Mouse (Mus musculus) kidney, embryonic 15.5 days (tissue): Measurements from ENCODE around the gene Fam198b. TPM values are rescaled to one million over a fixed set of nuclear protein-coding genes. Genes with fewer than 3 reads are reported as not detected.

Experiments used
- ATAC-seq: fragments of 200-750 bp; cut with Nextera tagmentation; replicated peaks from 2 replicates; pipeline ENCODE4 v1.8.0; 2017; ENCODE audit warnings: moderate TSS enrichment; ENCODE audit not compliant: low FRiP score
- H3K27ac ChIP-seq: fragments of 300-500 bp; sonication (generic); 2 replicates; pipeline ENCODE4 v1.5.1; 2015; ENCODE audit warnings: mild to moderate bottlenecking, inconsistent platforms
- H3K27me3 ChIP-seq: fragments of 300-500 bp; sonication (generic); 2 replicates; pipeline ENCODE4 v1.6.1; 2015; ENCODE audit warnings: inconsistent platforms
- H3K36me3 ChIP-seq: fragments of 300-500 bp; sonication (generic); 2 replicates; pipeline ENCODE4 v1.6.1; 2015; ENCODE audit warnings: inconsistent platforms
- H3K4me1 ChIP-seq: fragments of 300-500 bp; sonication (generic); 2 replicates; pipeline ENCODE4 v1.6.1; 2015; ENCODE audit warnings: inconsistent platforms
- H3K4me2 ChIP-seq: fragments of 300-500 bp; sonication (generic); 2 replicates; pipeline ENCODE4 v1.6.1; 2015; ENCODE audit warnings: moderate library complexity, mild to moderate bottlenecking, inconsistent platforms
- H3K4me3 ChIP-seq: fragments of 300-500 bp; sonication (generic); replicated peaks from 2 replicates; pipeline ENCODE4 v1.5.1; 2015; ENCODE audit warnings: mild to moderate bottlenecking, inconsistent platforms
- H3K9ac ChIP-seq: fragments of 300-500 bp; sonication (generic); 2 replicates; pipeline ENCODE4 v1.6.1; 2015; ENCODE audit warnings: mild to moderate bottlenecking, inconsistent platforms
- H3K9me3 ChIP-seq: fragments of 300-500 bp; sonication (generic); replicated peaks from 2 replicates; pipeline ENCODE4 v1.6.1; 2016; ENCODE audit warnings: inconsistent platforms
- WGBS: fragments of 180-500 bp; shearing (Covaris S2); methylation state at CpG from one replicate; pipeline ENCODE4 v1.1.7; 2015; ENCODE audit warnings: mixed read lengths; 5-methylcytosine and 5-hydroxymethylcytosine counted together
- polyA plus RNA-seq: library from polyadenylated mRNA; unstranded; fragments of >200 nt; fragmentation: Nextera tagmentation; extraction: Ambion mirVana; gene quantifications from 2 replicates; pipeline ENCODE4 v1.2.1, GENCODE M21; 2015

Fam198b gene
- polyA plus RNA-seq, 1 experiment from 2014 or later = 13.4 TPM

- 82% methylated on average over 3 of the region's 3 CpGs for whole genome bisulfite sequencing
- Histone ChIP-seq H3K4me1 (peaks cover 10% of the 10 kb centered on the region), H3K36me3 (no peaks in the 10 kb centered on the region), H3K27ac (no peak overlapping the region), H3K9me3 (no peaks in the 10 kb centered on the region), H3K27me3 (no peaks in the 10 kb centered on the region), H3K4me2 (no peak overlapping the region), H3K9ac (no peak overlapping the region), H3K4me3 (no peak overlapping the region)
- no peak for ATAC-seq
These were observed 26.1 kb upstream of the Fam198b start for GRCm38 (mm10) chr3:79858221-79858620.

DNA sequence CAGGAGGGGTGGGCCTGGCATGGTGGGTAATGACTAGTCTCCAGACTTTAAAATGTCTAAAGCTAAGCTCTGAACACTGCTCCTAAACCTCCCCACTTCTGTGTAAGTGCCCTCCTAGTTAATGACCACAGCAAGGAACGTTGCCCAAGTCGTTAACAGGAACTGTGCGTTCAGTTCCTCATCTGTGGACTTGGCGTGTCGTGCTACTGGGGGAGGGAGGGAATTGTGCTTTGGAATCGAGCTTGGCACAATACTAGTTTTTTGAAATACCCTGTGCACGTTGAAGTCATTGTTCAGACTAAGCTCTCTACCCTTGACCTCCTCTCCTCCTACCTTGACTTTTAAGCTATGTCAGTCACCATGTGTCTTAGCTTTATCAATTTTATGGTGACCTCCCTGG is 19.5 kb upstream of the Fam198b start:
- H3K27ac ChIP-seq = no peak overlapping the region
- no peaks in the 10 kb centered on the region for H3K27me3 ChIP-seq
- H3K4me2 ChIP-seq = no peak overlapping the region
- no peaks in the 10 kb centered on the region for H3K9me3 ChIP-seq
- H3K4me3 ChIP-seq = no peak overlapping the region
- WGBS = 41% methylated on average over 7 of the region's 7 CpGs
- no peak overlapping the region for H3K9ac ChIP-seq
- H3K4me1 ChIP-seq = peaks cover 14% of the 10 kb centered on the region
- 0 out of 2 replicates have a peak, but pooled peaks have one; percentile 27 for ATAC-seq
- H3K36me3 ChIP-seq = no peaks in the 10 kb centered on the region

DNA sequence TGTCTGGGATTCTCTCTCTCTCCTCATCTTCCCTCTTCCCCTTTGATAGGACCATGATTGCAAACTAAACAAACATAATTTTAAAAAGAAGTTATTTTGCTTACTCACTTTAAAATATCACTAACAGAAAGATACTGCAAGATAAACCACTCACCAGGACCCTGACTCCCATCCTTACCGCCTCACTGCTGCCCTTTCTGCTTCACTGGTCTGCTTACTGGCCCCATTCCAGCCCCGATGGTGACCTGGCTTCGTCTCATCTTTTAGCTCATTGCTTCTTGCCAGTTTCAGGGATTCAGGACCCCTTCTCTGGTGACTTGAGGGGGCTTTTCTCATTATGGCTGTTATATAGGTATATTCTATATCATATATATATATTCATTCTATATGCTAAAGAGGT is 18.2 kb upstream of the Fam198b start:
- WGBS = 43% methylated on average over 3 of the region's 3 CpGs
- peaks cover 14% of the 10 kb centered on the region for H3K4me1 ChIP-seq
- no peaks in the 10 kb centered on the region for H3K27me3 ChIP-seq
- no peak overlapping the region for H3K4me3 ChIP-seq
- H3K4me2 ChIP-seq = no peak overlapping the region
- H3K9me3 ChIP-seq = no peaks in the 10 kb centered on the region
- no peak overlapping the region for H3K9ac ChIP-seq
- ATAC-seq = 0 out of 2 replicates have a peak, but pooled peaks have one; percentile 66
- no peaks in the 10 kb centered on the region for H3K36me3 ChIP-seq
- no peak overlapping the region for H3K27ac ChIP-seq

GRCm38 (mm10) chr3:79866526-79866925 is 17.8 kb upstream of the Fam198b start:
- whole genome bisulfite sequencing = 66% methylated on average over 9 of the region's 9 CpGs
- no peaks in the 10 kb centered on the region for H3K9me3 ChIP-seq
- peaks cover 14% of the 10 kb centered on the region for H3K4me1 ChIP-seq
- no peak overlapping the region for H3K4me3 ChIP-seq
- H3K9ac ChIP-seq = no peak overlapping the region
- H3K4me2 ChIP-seq = no peak overlapping the region
- H3K27me3 ChIP-seq = no peaks in the 10 kb centered on the region
- no peak overlapping the region for H3K27ac ChIP-seq
- 0 out of 2 replicates have a peak, but pooled peaks have one; percentile 30 for ATAC-seq
- no peaks in the 10 kb centered on the region for H3K36me3 ChIP-seq

GRCm38 (mm10) chr3:79867121-79867709 is 17.1 kb upstream of the Fam198b start:
- Histone ChIP-seq H3K36me3 (no peaks in the 10 kb centered on the region), H3K27ac (no peak overlapping the region), H3K9ac (no peak overlapping the region), H3K4me2 (no peak overlapping the region), H3K4me3 (no peak overlapping the region), H3K27me3 (no peaks in the 10 kb centered on the region), H3K4me1 (peaks cover 14% of the 10 kb centered on the region), H3K9me3 (no peaks in the 10 kb centered on the region)
- WGBS = 66% methylated on average over 1 of the region's 1 CpGs
- no peak for ATAC-seq

DNA sequence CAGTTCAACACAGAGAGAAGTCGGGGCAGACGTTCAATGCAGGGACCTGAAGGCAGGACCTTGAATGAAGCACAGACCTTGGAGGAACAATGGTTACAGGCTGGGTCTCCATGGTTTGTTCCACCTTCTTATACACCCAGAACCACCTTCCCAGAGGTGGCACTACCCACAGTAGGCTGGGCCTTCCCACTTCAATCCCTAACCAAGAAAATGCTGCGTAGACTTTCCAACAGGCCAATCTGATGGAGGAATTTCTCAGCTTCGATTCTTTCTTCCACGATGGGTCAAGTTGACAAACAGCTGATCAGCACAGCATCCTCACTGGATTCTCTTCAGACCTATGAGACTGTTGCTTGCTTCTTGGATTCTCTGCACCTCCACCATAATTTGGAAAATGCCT is 8.9 kb upstream of the Fam198b start:
- Histone ChIP-seq H3K9ac (no peak overlapping the region), H3K9me3 (no peaks in the 10 kb centered on the region), H3K4me1 (peaks cover 8% of the 10 kb centered on the region), H3K4me3 (no peak overlapping the region), H3K36me3 (no peaks in the 10 kb centered on the region), H3K27me3 (no peaks in the 10 kb centered on the region), H3K27ac (no peak overlapping the region), H3K4me2 (no peak overlapping the region)
- ATAC-seq = no peak
- 95% methylated on average over 5 of the region's 5 CpGs for WGBS

GRCm38 (mm10) chr3:79878350-79878749 is 6.0 kb upstream of the Fam198b start:
- H3K4me2 ChIP-seq = no peak overlapping the region
- WGBS = 52% methylated on average over 3 of the region's 3 CpGs
- peak; percentile 96 for ATAC-seq

DNA sequence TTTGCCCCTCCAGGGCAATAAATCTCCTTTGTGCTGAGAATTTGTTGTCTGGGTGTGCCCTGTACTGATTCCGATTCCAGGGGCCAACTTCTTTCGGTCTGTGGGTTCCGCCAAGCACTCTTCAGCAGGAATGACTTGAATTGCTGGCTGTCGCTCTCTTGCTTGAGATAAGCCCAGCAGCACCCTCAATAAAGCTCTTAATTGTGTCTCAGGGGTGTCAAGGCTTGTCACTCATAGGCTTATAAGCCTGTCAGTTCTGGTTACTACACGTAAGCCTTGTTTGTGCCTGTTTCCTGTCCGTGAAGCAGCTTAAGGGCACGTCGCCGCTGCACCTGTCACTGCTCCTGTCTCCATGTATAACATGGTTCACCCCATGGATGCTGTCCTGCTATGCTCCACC is 5.1 kb upstream of the Fam198b start:
- H3K4me1 ChIP-seq = peaks cover 9% of the 10 kb centered on the region
- peak overlapping the region; percentile 61 for H3K27ac ChIP-seq
- H3K9ac ChIP-seq = no peak overlapping the region
- no peak overlapping the region for H3K4me3 ChIP-seq
- H3K4me2 ChIP-seq = peak overlapping the region; percentile 3; the same call in 1 of the 2 replicates
- H3K36me3 ChIP-seq = no peaks in the 10 kb centered on the region
- no peaks in the 10 kb centered on the region for H3K27me3 ChIP-seq
- ATAC-seq = no peak
- no peaks in the 10 kb centered on the region for H3K9me3 ChIP-seq
- 40% methylated on average over 9 of the region's 9 CpGs for WGBS

More at GRCm38 (mm10) chr3:79878350-79878749, 6.0 kb upstream of the Fam198b start:
- H3K36me3 ChIP-seq = no peaks in the 10 kb centered on the region
- H3K27me3 ChIP-seq = no peaks in the 10 kb centered on the region
- peaks cover 8% of the 10 kb centered on the region for H3K4me1 ChIP-seq
- H3K9ac ChIP-seq = no peak overlapping the region
- peak overlapping the region; percentile 61 for H3K27ac ChIP-seq
- H3K4me3 ChIP-seq = no peak overlapping the region
- no peaks in the 10 kb centered on the region for H3K9me3 ChIP-seq

GRCm38 (mm10) chr3:79881645-79882044 is 2.7 kb upstream of the Fam198b start:
- Histone ChIP-seq H3K4me2 (no peak overlapping the region), H3K27ac (no peak overlapping the region), H3K4me3 (no peak overlapping the region), H3K36me3 (no peaks in the 10 kb centered on the region), H3K9ac (no peak overlapping the region), H3K4me1 (peaks cover 24% of the 10 kb centered on the region), H3K27me3 (no peaks in the 10 kb centered on the region), H3K9me3 (no peaks in the 10 kb centered on the region)
- no peak for ATAC-seq
- WGBS = 63% methylated on average over 2 of the region's 2 CpGs

DNA sequence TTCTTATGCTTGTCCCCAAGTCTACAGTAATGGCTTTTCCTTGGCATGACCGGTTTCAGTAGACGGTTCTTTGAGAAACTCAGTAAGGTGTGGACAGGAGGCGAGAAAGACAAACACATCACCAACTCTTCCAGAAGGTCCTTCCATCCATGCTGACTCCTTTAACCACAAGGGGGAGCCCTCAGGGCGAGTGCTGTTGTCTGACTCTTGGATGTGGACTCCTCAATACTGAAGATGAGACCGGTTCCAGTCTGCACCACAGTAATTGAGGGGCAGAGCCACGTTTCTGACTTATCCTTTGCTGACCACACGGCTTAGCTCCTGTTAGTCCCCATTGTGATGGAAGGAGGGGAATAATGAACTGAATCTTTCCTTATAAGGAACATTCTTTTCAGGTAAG is 1.2 kb upstream of the Fam198b start:
- Histone ChIP-seq H3K27ac (no peak overlapping the region), H3K9ac (no peak overlapping the region), H3K36me3 (no peaks in the 10 kb centered on the region), H3K4me2 (no peak overlapping the region), H3K4me1 (peaks cover 34% of the 10 kb centered on the region), H3K9me3 (no peaks in the 10 kb centered on the region), H3K27me3 (no peaks in the 10 kb centered on the region), H3K4me3 (no peak overlapping the region)
- 38% methylated on average over 7 of the region's 7 CpGs for WGBS
- ATAC-seq = no peak

DNA sequence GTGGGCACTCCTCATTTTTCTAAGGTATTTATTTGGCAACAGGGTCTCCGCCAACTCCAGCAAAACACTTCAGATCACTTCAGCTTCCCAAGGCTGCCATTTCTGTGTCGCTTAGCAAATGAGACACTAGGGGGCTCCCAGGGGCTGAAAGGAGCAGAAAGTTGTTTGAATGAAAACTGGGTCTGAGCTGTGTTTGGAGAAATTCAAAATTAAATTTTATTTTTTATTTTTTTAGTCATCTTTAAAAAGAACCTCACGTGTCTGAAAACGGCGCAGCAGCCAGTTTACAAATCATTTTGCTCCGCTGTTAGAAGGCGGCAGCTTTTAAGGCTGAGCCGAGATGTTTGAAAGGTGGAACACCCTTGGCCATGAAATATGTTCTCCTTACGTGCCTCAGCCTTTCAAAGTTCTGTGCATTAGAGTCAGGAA is 442 bp downstream of the Fam198b start:
- Histone ChIP-seq H3K9me3 (no peaks in the 10 kb centered on the region), H3K27me3 (no peaks in the 10 kb centered on the region), H3K27ac (peak overlapping the region; percentile 71), H3K9ac (no peak overlapping the region), H3K4me2 (peak overlapping the region; percentile 51), H3K4me1 (peaks cover 26% of the 10 kb centered on the region), H3K4me3 (peak overlapping the region; percentile 31), H3K36me3 (no peaks in the 10 kb centered on the region)
- 10% methylated on average over 9 of the region's 9 CpGs for WGBS
- ATAC-seq = peak; percentile 27; the same call in 1 of the 2 replicates

DNA sequence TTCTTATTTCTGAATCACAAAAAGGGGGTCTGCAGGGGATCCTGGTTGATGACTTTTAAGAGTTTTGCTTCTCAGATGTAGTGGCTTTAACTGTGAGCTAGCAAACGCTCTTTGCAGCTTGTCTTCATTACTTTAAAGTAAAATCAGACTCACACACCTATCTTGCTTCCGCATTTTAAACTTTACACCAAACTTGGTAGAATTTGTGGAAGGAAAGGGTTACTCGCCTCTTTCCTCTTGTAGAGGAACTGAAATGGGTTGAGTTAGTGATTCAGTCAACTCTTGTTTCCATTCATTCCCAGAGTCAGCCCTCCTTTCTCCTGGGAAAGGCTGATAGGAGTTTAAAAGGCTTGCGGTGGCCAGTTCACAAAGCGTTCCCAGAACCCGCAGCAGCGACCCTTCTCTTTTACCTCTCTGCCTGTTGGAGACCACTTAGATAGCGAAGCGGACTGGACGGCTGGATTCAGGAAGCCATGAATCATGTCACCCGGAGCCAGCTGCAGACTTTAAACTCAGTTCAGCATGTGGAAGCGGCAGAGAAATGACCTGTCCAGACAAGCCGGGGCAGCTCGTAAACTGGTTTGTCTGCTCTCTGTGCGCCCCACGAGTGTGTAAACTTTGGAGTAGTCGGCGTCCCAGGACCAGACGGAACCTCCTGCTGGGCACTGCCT is 1.5 kb downstream of the Fam198b start:
- no peaks in the 10 kb centered on the region for H3K36me3 ChIP-seq
- peak overlapping the region; percentile 34 for H3K9ac ChIP-seq
- peak overlapping the region; percentile 68 for H3K4me2 ChIP-seq
- H3K9me3 ChIP-seq = no peaks in the 10 kb centered on the region
- peak overlapping the region; percentile 82 for H3K27ac ChIP-seq
- H3K27me3 ChIP-seq = no peaks in the 10 kb centered on the region
- peak; percentile 87 for ATAC-seq
- 5% methylated on average over 19 of the region's 19 CpGs for WGBS
- peaks cover 26% of the 10 kb centered on the region for H3K4me1 ChIP-seq
- H3K4me3 ChIP-seq = peak overlapping the region; percentile 41
